Mouse (Mus musculus) brain, embryonic 14.5 days (tissue): ENCODE measurements around the gene Adap1.

Source experiments
- CTCF ChIP-seq: fragments of 200-500 bp; IDR thresholded peaks from 2 replicates; pipeline ENCODE4 v1.5.1; 2012; ENCODE audit warnings: inconsistent platforms, mild to moderate bottlenecking, moderate library complexity, borderline replicate concordance; ENCODE audit not compliant: insufficient read depth, insufficient read length; ENCODE audit errors: extremely low read depth
- POLR2A ChIP-seq: fragments of 200-500 bp; IDR thresholded peaks from 2 replicates; pipeline ENCODE4 v1.6.1; 2012; ENCODE audit warnings: mild to moderate bottlenecking, inconsistent platforms, borderline replicate concordance; ENCODE audit not compliant: poor library complexity, insufficient read depth, insufficient read length, severe bottlenecking; ENCODE audit errors: extremely low read depth

DNA sequence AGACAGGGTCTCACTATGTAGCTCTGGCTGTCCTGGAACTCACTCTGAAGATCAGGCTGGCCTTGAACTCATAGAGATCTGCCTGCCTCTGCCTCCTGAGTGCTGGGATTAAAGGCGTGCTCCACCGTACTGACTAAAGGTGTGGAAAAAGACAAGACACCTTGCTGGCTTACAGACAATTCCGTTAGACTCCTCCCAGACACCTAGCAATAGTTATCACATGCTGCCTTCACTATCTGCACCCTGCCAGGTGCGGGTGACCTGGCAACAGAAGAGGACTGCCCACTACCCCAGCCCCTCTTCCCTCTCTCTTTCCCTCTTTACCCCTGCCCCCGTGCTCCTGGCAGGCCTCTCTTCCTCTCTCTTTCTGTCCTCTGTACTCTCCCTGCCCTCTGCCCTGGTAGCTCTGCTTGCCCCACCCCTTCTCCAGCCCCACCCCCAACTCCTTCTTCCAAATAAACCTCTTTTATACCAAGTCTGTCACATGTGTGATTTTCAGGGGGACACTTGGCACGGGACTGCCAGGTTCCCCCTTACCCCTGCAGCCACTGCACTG lies 48.5 kb upstream of the Adap1 start:
- TF ChIP-seq CTCF (no peak), POLR2A (no peak)
